Mouse (Mus musculus) bone marrow macrophage, adult 2 months (primary cell): ENCODE measurements around the gene Cradd.

Source experiments
- CTCF ChIP-seq: IDR thresholded peaks from 2 replicates; pipeline ENCODE4 v1.5.1; 2012; ENCODE audit warnings: low read depth, mild to moderate bottlenecking, low read length, moderate library complexity
- POLR2A ChIP-seq: IDR thresholded peaks from 2 replicates; pipeline ENCODE4 v1.6.1; 2012; ENCODE audit warnings: mild to moderate bottlenecking, low read depth, low read length, borderline replicate concordance

GRCm38 (mm10) chr10:95292269-95292668 lies 31.7 kb downstream of the Cradd start:
- TF ChIP-seq CTCF = no peak
- TF ChIP-seq POLR2A = no peak
